ENCODE assay signal across 8 mouse cellular contexts in genomic region chr7:27508648-27509005, GRCm38 (mm10). TPM values are rescaled to one million over a fixed set of nuclear protein-coding genes. Genes with fewer than 3 reads are reported as not detected.
DNase-seq lines count a peak whose midpoint lies in the region; TF ChIP-seq lines count a peak whose summit lies in the region.

No protein-coding gene starts in this region.

- peak overlapping the region; percentile 63; the same call in 1 of the 2 replicates for H3K27ac ChIP-seq in embryonic fibroblast, embryonic 13.5 days (ENCODE audit: insufficient read depth, low read length)

- peak overlapping the region; percentile 42 for H3K4me3 ChIP-seq in embryonic fibroblast, embryonic 13.5 days (ENCODE audit: insufficient read depth, low read length)

- TF ChIP-seq CTCF in embryonic fibroblast, embryonic 13.5 days (IDR thresholded peaks at IDR 0.05; ENCODE audit: borderline replicate concordance, insufficient read depth, low read length), result peak; percentile 52; the same call in 1 of the 2 replicates

- intact Hi-C loops in heart, postnatal 25 days (cut with DNase I), result loop anchor here (5.0 kb wide), 1 partner anchor 61 kb away; the partner anchor contains the start of genes Blvrb and Sptbn4
- intact Hi-C loops in heart, postnatal 10 days (cut with DNase I), result loop anchor here (2.0 kb wide), 1 partner anchor 34 kb away; no protein-coding TSS in a partner anchor

- no peak for TF ChIP-seq POLR2A in embryonic fibroblast, embryonic 13.5 days (IDR thresholded peaks at IDR 0.05; ENCODE audit: low read depth, low read length)

- H3K4me1 ChIP-seq in embryonic fibroblast, embryonic 13.5 days (ENCODE audit: control insufficient read depth, insufficient read depth, low read length), result peaks cover 6% of the 10 kb centered on the region

- DNase-seq in heart, adult 11 months, result peak; percentile 96
- no peak for DNase-seq in heart, postnatal 25 days (ENCODE audit: low spot score)
- peak; percentile 80 for DNase-seq in brain, adult 2 months (ENCODE audit: low read depth, low spot score)
- DNase-seq in heart, postnatal 10 days, result peak; percentile 72 to 76
- peak; percentile 75 to 85 for DNase-seq in kidney, postnatal 4 days
- DNase-seq in mesoderm, embryonic 11.5 days (ENCODE audit: low read depth, low spot score), result peak; percentile 55
- peak; percentile 79 to 84 for DNase-seq in spleen, postnatal 4 days (ENCODE audit: low spot score in 2 of 2)

RNA-seq across cellular contexts. Expression of gene Prx, which starts 9.5 kb away (rescaled TPM):
- 1 to 10 TPM; 1.2 to 1.6 TPM for total RNA-seq in heart, postnatal 25 days (2021)
- 5.4 and 5.6 TPM in 2 replicates for polyA plus RNA-seq in embryonic fibroblast, embryonic 13.5 days (2011; ENCODE audit: insufficient read length, low read depth, missing spikeins)
- 1 to 10 TPM; 3.1 to 3.6 TPM for total RNA-seq in heart, postnatal 10 days (2021)

RNA-seq across cellular contexts. Expression of gene Hipk4, which starts 14.4 kb away (rescaled TPM):
- total RNA-seq in heart, postnatal 25 days (2021), result under 1 TPM; 0.13 to 0.17 TPM
- polyA plus RNA-seq in embryonic fibroblast, embryonic 13.5 days (2011; ENCODE audit: insufficient read length, low read depth, missing spikeins), result 1.1 and 1.5 TPM in 2 replicates
- total RNA-seq in heart, postnatal 10 days (2021), result under 1 TPM; 0.31 to 0.55 TPM

RNA-seq across cellular contexts. Expression of gene Sertad1, which starts 21.9 kb away (rescaled TPM):
- 10 to 100 TPM in 1 of 2 experiments, 1 to 10 TPM in 1; 7.9 to 13.0 TPM for total RNA-seq in heart, postnatal 25 days (2021)
- polyA plus RNA-seq in embryonic fibroblast, embryonic 13.5 days (2011; ENCODE audit: insufficient read length, low read depth, missing spikeins), result 23.7 and 28.5 TPM in 2 replicates
- 10 to 100 TPM; 13.1 to 13.4 TPM for total RNA-seq in heart, postnatal 10 days (2021)

RNA-seq across cellular contexts. Expression of gene Sertad3, which starts 35.1 kb away (rescaled TPM):
- total RNA-seq in heart, postnatal 25 days (2021), result 1 to 10 TPM; 6.4 to 8.0 TPM
- polyA plus RNA-seq in embryonic fibroblast, embryonic 13.5 days (2011; ENCODE audit: insufficient read length, low read depth, missing spikeins), result 12.9 and 14.1 TPM in 2 replicates
- 10 to 100 TPM in 1 of 2 experiments, 1 to 10 TPM in 1; 9.1 to 10.4 TPM for total RNA-seq in heart, postnatal 10 days (2021)

RNA-seq across cellular contexts. Expression of gene Pld3, which starts 44.4 kb away (rescaled TPM):
- 10 to 100 TPM; 23.3 to 27.1 TPM for total RNA-seq in heart, postnatal 25 days (2021)
- polyA plus RNA-seq in embryonic fibroblast, embryonic 13.5 days (2011; ENCODE audit: insufficient read length, low read depth, missing spikeins), result 195 and 211 TPM in 2 replicates
- 10 to 100 TPM; 32.5 to 35.1 TPM for total RNA-seq in heart, postnatal 10 days (2021)
